Mouse (Mus musculus) midbrain, embryonic 12.5 days (tissue): Measurements from ENCODE around the gene Vcpkmt. TPM values are rescaled to one million over a fixed set of nuclear protein-coding genes. Genes with fewer than 3 reads are reported as not detected.
A peak's percentile ranks its signal among the peaks of the same experiment; 100 is the strongest.

Experiments
- ATAC-seq: fragments of 200-750 bp; cut with Nextera tagmentation; 2 replicates; pipeline ENCODE4 v1.8.0; 2017; ENCODE audit warnings: low read depth, moderate TSS enrichment, moderate library complexity; ENCODE audit not compliant: low FRiP score
- H3K27ac ChIP-seq: fragments of 300-500 bp; sonication (generic); replicated peaks from 2 replicates; pipeline ENCODE4 v1.5.1; 2016; ENCODE audit warnings: mild to moderate bottlenecking
- H3K27me3 ChIP-seq: fragments of 300-500 bp; sonication (generic); 2 replicates; pipeline ENCODE4 v1.6.1; 2016; ENCODE audit warnings: mild to moderate bottlenecking
- H3K36me3 ChIP-seq: fragments of 300-500 bp; sonication (generic); 2 replicates; pipeline ENCODE4 v1.6.1; 2016
- H3K4me1 ChIP-seq: fragments of 300-500 bp; sonication (generic); 2 replicates; pipeline ENCODE4 v1.6.1; 2016
- H3K4me2 ChIP-seq: fragments of 300-500 bp; sonication (generic); replicated peaks from 2 replicates; pipeline ENCODE4 v1.6.1; 2016; ENCODE audit warnings: mild to moderate bottlenecking, moderate library complexity
- H3K4me3 ChIP-seq: fragments of 300-500 bp; sonication (generic); 2 replicates; pipeline ENCODE4 v1.5.1; 2016; ENCODE audit warnings: mild to moderate bottlenecking
- H3K9ac ChIP-seq: fragments of 300-500 bp; sonication (generic); replicated peaks from 2 replicates; pipeline ENCODE4 v1.6.1; 2016; ENCODE audit warnings: mild to moderate bottlenecking, moderate library complexity
- H3K9me3 ChIP-seq: fragments of 300-500 bp; sonication (generic); 2 replicates; pipeline ENCODE4 v1.6.1; 2016; ENCODE audit warnings: mild to moderate bottlenecking
- WGBS: fragments of 180-500 bp; shearing (Covaris S2); methylation state at CpG from one replicate; pipeline ENCODE4 v1.1.7; 2016; 5-methylcytosine and 5-hydroxymethylcytosine counted together
- microRNA-seq: library from miRNA; unstranded; fragments of <30 nt; microRNA quantifications from one replicate; pipeline ENCODE4, GENCODE M21; 2017
- polyA plus RNA-seq: library from polyadenylated mRNA; unstranded; fragments of >200 nt; fragmentation: Nextera tagmentation; extraction: Ambion mirVana; gene quantifications from 2 replicates; pipeline ENCODE4 v1.2.1, GENCODE M21; 2016

Gene Vcpkmt
- polyA plus RNA-seq, 1 experiment from 2014 or later: 19.0 TPM

GRCm38 (mm10) chr12:69536616-69537242 is 46.1 kb downstream of the Vcpkmt start:
- Histone ChIP-seq H3K4me3 (no peak overlapping the region), H3K27me3 (no peaks in the 10 kb centered on the region), H3K36me3 (no peaks in the 10 kb centered on the region), H3K9ac (no peak overlapping the region), H3K4me1 (peaks cover 21% of the 10 kb centered on the region), H3K9me3 (no peaks in the 10 kb centered on the region), H3K27ac (no peak overlapping the region), H3K4me2 (peak overlapping the region; percentile 21; the same call in 1 of the 2 replicates)
- ATAC-seq: no peak
- WGBS: 65% methylated on average over 10 of the region's 10 CpGs

- no peak for ATAC-seq
- Histone ChIP-seq H3K9ac (no peak overlapping the region), H3K27me3 (no peaks in the 10 kb centered on the region), H3K9me3 (no peaks in the 10 kb centered on the region), H3K27ac (no peak overlapping the region), H3K4me3 (no peak overlapping the region), H3K4me1 (peaks cover 12% of the 10 kb centered on the region), H3K36me3 (no peaks in the 10 kb centered on the region), H3K4me2 (no peak overlapping the region)
- WGBS: 82% methylated on average over 5 of the region's 5 CpGs
Measured at GRCm38 (mm10) chr12:69533237-69533636, 49.6 kb downstream of the Vcpkmt start.

GRCm38 (mm10) chr12:69532530-69532929 is 50.3 kb downstream of the Vcpkmt start:
- WGBS: 98% methylated on average over 3 of the region's 3 CpGs
- no peak overlapping the region for H3K4me2 ChIP-seq
- no peak overlapping the region for H3K4me3 ChIP-seq
- H3K9me3 ChIP-seq: no peaks in the 10 kb centered on the region
- no peak overlapping the region for H3K9ac ChIP-seq
- no peak overlapping the region for H3K27ac ChIP-seq
- H3K4me1 ChIP-seq: peaks cover 7% of the 10 kb centered on the region
- H3K27me3 ChIP-seq: no peaks in the 10 kb centered on the region
- ATAC-seq: no peak
- H3K36me3 ChIP-seq: no peaks in the 10 kb centered on the region

GRCm38 (mm10) chr12:69532091-69532490 is 50.7 kb downstream of the Vcpkmt start:
- no peak overlapping the region for H3K9ac ChIP-seq
- no peak overlapping the region for H3K27ac ChIP-seq
- H3K27me3 ChIP-seq: no peaks in the 10 kb centered on the region
- H3K4me3 ChIP-seq: no peak overlapping the region
- ATAC-seq: no peak
- 85% methylated on average over 4 of the region's 4 CpGs for WGBS
- no peak overlapping the region for H3K4me2 ChIP-seq
- H3K36me3 ChIP-seq: no peaks in the 10 kb centered on the region
- H3K4me1 ChIP-seq: peaks cover 2% of the 10 kb centered on the region
- no peaks in the 10 kb centered on the region for H3K9me3 ChIP-seq

- Histone ChIP-seq H3K4me3 (no peak overlapping the region), H3K4me1 (no peaks in the 10 kb centered on the region), H3K36me3 (no peaks in the 10 kb centered on the region), H3K9me3 (no peaks in the 10 kb centered on the region), H3K4me2 (no peak overlapping the region), H3K9ac (no peak overlapping the region), H3K27ac (no peak overlapping the region), H3K27me3 (no peaks in the 10 kb centered on the region)
- ATAC-seq: no peak
- 89% methylated on average over 13 of the region's 13 CpGs for WGBS
Measured at GRCm38 (mm10) chr12:69529694-69530403, 53.0 kb downstream of the Vcpkmt start.

- no peak overlapping the region for H3K27ac ChIP-seq
- H3K36me3 ChIP-seq: no peaks in the 10 kb centered on the region
- no peak for ATAC-seq
- no peak overlapping the region for H3K4me2 ChIP-seq
- H3K27me3 ChIP-seq: no peaks in the 10 kb centered on the region
- H3K9ac ChIP-seq: no peak overlapping the region
- no peak overlapping the region for H3K4me3 ChIP-seq
- H3K9me3 ChIP-seq: no peaks in the 10 kb centered on the region
- H3K4me1 ChIP-seq: no peaks in the 10 kb centered on the region
- 90% methylated on average over 8 of the region's 8 CpGs for WGBS
Measured at GRCm38 (mm10) chr12:69528275-69529032, 54.4 kb downstream of the Vcpkmt start.

Small RNAs within 50 kb of the gene (microRNA-seq; reads per million reads assigned to microRNA genes)
- gene Gm23018: not detected

Other genes starting within 250 kb of the Vcpkmt start
- 95.2 and 101 TPM in 2 replicates for gene Nemf, start 225.9 kb downstream of the Vcpkmt start, polyA plus RNA-seq
- gene Arf6, start 210.9 kb downstream of the Vcpkmt start, polyA plus RNA-seq: 49.7 and 53.0 TPM in 2 replicates
- gene Gm9887, start 210.6 kb downstream of the Vcpkmt start, polyA plus RNA-seq: 1.6 and 2.3 TPM in 2 replicates
- 12.1 and 12.4 TPM in 2 replicates for gene Sos2, start 98.8 kb upstream of the Vcpkmt start, polyA plus RNA-seq
- 12.4 and 13.5 TPM in 2 replicates for gene L2hgdh, start 141.8 kb upstream of the Vcpkmt start, polyA plus RNA-seq
- 19.2 and 24.6 TPM in 2 replicates for gene Atp5s, start 141.9 kb upstream of the Vcpkmt start, polyA plus RNA-seq
- gene Cdkl1, start 208.2 kb upstream of the Vcpkmt start, polyA plus RNA-seq: 0.54 and 1.1 TPM in 2 replicates